Mouse (Mus musculus) liver, postnatal 0 days (tissue): ENCODE results near the gene Tmem51. TPM values are rescaled to one million over a fixed set of nuclear protein-coding genes. Genes with fewer than 3 reads are reported as not detected.

Experiments
- ATAC-seq: fragments of 200-750 bp; cut with Nextera tagmentation; 2 replicates; pipeline ENCODE4 v1.8.0; 2017; ENCODE audit warnings: mild to moderate bottlenecking, moderate library complexity
- DNase-seq: peaks from one replicate; pipeline ENCODE4 v3.0.0-alpha.2; 2016
- H3K27ac ChIP-seq: fragments of 300-500 bp; sonication (generic); 2 replicates; pipeline ENCODE4 v1.5.1; 2014; ENCODE audit warnings: antibody characterized with exemption, moderate library complexity, mild to moderate bottlenecking, low read depth
- H3K27me3 ChIP-seq: fragments of 300-500 bp; sonication (generic); 2 replicates; pipeline ENCODE4 v1.6.1; 2014; ENCODE audit warnings: low read length, control low read depth, mixed read lengths; ENCODE audit not compliant: insufficient read depth
- H3K36me3 ChIP-seq: fragments of 300-500 bp; sonication (generic); replicated peaks from 2 replicates; pipeline ENCODE4 v1.6.1; 2014; ENCODE audit warnings: mild to moderate bottlenecking, control low read depth, low read length, moderate library complexity, mixed read lengths; ENCODE audit not compliant: insufficient read depth
- H3K4me1 ChIP-seq: fragments of 300-500 bp; sonication (generic); 2 replicates; pipeline ENCODE4 v1.6.1; 2014; ENCODE audit warnings: antibody characterized with exemption, mild to moderate bottlenecking, control low read depth; ENCODE audit not compliant: insufficient read depth
- H3K4me2 ChIP-seq: fragments of 300-500 bp; sonication (generic); 2 replicates; pipeline ENCODE4 v1.6.1; 2014; ENCODE audit warnings: low read depth, mild to moderate bottlenecking, low read length, moderate library complexity, mixed read lengths
- H3K4me3 ChIP-seq: fragments of 300-500 bp; sonication (generic); 2 replicates; pipeline ENCODE4 v1.5.1; 2014; ENCODE audit warnings: low read depth, low read length
- H3K9ac ChIP-seq: fragments of 300-500 bp; sonication (generic); replicated peaks from 2 replicates; pipeline ENCODE4 v1.6.1; 2014; ENCODE audit warnings: mild to moderate bottlenecking, moderate library complexity
- H3K9me3 ChIP-seq: fragments of 300-500 bp; sonication (generic); 2 replicates; pipeline ENCODE4 v1.6.1; 2016; ENCODE audit warnings: mild to moderate bottlenecking, control low read depth, low read length, mixed read lengths
- CTCF ChIP-seq: sonication (generic); IDR thresholded peaks from 2 replicates; pipeline ENCODE4 v1.5.1; 2016; ENCODE audit warnings: antibody characterized with exemption, low read depth
- EP300 ChIP-seq: IDR thresholded peaks from 2 replicates; pipeline ENCODE4 v1.6.1; 2016; ENCODE audit warnings: antibody characterized with exemption, low read depth, mild to moderate bottlenecking
- WGBS: fragments of 180-500 bp; shearing (Covaris S2); extraction: QIAGEN DNeasy Blood & Tissue Kit; methylation state at CpG from one replicate; pipeline ENCODE4 v1.1.7; 2014; ENCODE audit not compliant: insufficient replicate concordance; 5-methylcytosine and 5-hydroxymethylcytosine counted together
- polyA plus RNA-seq: library from polyadenylated mRNA; unstranded; fragments of >200 nt; fragmentation: Nextera tagmentation; extraction: Ambion mirVana; gene quantifications from 2 replicates; pipeline ENCODE4 v1.2.1, GENCODE M21; 2015

The Tmem51 gene
- polyA plus RNA-seq, 1 experiment from 2014 or later, result 13.7 TPM

DNA sequence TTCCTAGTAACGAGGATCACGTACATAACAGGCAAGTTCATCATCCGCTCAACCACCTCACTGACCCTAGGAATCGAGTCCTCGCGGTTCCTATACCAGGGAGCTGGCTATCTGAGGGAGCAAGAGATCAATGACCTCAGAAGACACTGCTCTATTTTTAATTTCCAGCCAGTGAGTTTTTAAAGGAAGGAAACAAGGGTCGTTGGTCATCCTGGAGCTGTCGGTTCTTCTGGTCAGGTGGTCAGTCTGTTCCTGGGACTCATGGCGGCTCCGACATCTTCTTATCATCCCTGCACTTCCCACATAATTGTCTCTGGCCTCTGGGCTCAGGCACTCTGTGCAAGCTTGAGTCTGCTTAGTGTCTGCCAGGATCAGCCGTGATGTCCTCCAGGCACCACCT, 10.3 kb upstream of the Tmem51 start:
- Histone ChIP-seq H3K4me1 (0 out of 2 replicates have a peak, but pooled peaks cover 12% of the 10 kb centered on the region), H3K4me2 (no peak overlapping the region), H3K4me3 (no peak overlapping the region), H3K9me3 (no peaks in the 10 kb centered on the region), H3K9ac (no peak overlapping the region), H3K36me3 (no peaks in the 10 kb centered on the region), H3K27me3 (no peaks in the 10 kb centered on the region), H3K27ac (no peak overlapping the region)
- ATAC-seq (peak; percentile 26), DNase-seq (no peak)
- TF ChIP-seq CTCF, result no peak
- TF ChIP-seq EP300, result no peak
- 66% methylated on average over 11 of the region's 11 CpGs for WGBS

DNA sequence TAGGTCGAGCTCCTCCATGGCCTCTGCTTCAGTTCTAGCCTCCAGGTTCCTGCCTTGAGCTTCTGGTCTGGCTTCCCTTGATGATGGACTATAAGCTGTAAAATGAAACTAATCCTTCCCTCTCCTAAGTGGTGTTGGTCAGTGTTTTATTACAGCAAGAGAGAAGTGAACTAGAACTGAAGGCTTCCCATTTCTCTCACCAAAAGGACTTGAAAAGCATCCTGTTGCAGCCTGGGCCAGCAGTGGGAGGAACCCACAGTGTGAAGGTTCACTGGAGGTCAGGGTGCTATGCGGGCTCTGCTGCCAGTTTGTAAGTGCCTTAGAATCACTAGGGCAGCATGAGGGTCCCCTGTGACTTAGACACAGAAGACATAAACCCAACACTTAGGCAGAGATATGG, 7.0 kb upstream of the Tmem51 start:
- no peak for TF ChIP-seq CTCF
- TF ChIP-seq EP300, result no peak
- no peak overlapping the region for H3K27ac ChIP-seq
- H3K9ac ChIP-seq, result no peak overlapping the region
- H3K4me3 ChIP-seq, result no peak overlapping the region
- H3K9me3 ChIP-seq, result no peaks in the 10 kb centered on the region
- 45% methylated on average over 2 of the region's 2 CpGs for WGBS
- DNase-seq, result no peak
- H3K36me3 ChIP-seq, result no peaks in the 10 kb centered on the region
- H3K4me1 ChIP-seq, result 0 out of 2 replicates have a peak, but pooled peaks cover 6% of the 10 kb centered on the region
- H3K4me2 ChIP-seq, result no peak overlapping the region
- no peaks in the 10 kb centered on the region for H3K27me3 ChIP-seq
- ATAC-seq, result peak; percentile 19; the same call in 1 of the 2 replicates

DNA sequence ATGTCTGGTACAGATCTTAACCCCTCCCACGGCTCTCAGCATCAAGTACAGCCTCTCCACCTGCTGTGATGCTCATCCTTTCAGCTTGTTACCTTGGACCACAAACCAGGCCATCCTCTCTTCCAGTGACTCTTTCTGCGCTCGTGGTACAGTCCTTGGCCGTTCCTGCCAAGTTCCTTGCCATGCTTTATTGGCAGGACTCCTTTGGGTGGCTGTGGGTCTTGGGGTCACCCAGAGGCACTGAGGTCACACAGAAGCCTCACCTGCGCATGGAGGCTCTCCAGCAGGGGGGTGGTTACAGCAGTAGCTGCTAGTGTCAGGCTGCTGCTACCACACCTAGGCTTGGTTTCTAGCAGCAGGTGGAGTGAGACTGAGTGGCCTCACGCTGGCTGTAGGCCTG, 5.9 kb upstream of the Tmem51 start:
- no peak for TF ChIP-seq CTCF
- TF ChIP-seq EP300, result no peak
- H3K4me3 ChIP-seq, result no peak overlapping the region
- 76% methylated on average over 6 of the region's 6 CpGs for WGBS
- H3K9me3 ChIP-seq, result no peaks in the 10 kb centered on the region
- no peak for ATAC-seq
- peaks cover 7% of the 10 kb centered on the region; the same call in 1 of the 2 replicates for H3K27me3 ChIP-seq
- H3K4me1 ChIP-seq, result no peaks in the 10 kb centered on the region
- H3K9ac ChIP-seq, result no peak overlapping the region
- H3K4me2 ChIP-seq, result no peak overlapping the region
- DNase-seq, result no peak
- H3K27ac ChIP-seq, result no peak overlapping the region
- H3K36me3 ChIP-seq, result no peaks in the 10 kb centered on the region

DNA sequence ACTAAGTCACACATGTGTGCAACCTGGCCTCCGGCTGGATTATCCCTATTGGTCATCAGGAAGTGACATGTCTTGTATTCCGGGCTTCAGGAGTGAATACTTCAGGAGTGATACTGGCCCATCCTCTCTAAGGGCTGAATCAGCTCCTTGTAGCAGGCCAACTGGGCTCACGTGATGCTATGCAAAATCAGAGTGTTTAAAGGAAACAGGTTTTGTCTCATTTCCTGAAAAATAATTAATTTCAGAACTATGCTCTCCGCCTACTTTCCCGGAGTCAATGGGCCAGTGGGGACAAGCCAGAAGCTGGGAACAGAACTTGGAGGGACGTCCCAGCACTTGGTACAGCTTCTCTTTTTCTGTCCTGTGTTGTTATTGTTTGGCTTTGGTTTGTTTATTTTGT, 4.7 kb upstream of the Tmem51 start:
- H3K27ac ChIP-seq, result no peak overlapping the region
- no peaks in the 10 kb centered on the region for H3K9me3 ChIP-seq
- no peak overlapping the region for H3K9ac ChIP-seq
- ATAC-seq (no peak), DNase-seq (no peak)
- peaks cover 16% of the 10 kb centered on the region; the same call in 1 of the 2 replicates for H3K27me3 ChIP-seq
- WGBS, result 49% methylated on average over 6 of the region's 6 CpGs
- H3K36me3 ChIP-seq, result no peaks in the 10 kb centered on the region
- H3K4me2 ChIP-seq, result no peak overlapping the region
- no peaks in the 10 kb centered on the region for H3K4me1 ChIP-seq
- TF ChIP-seq CTCF, result no peak
- peak; percentile 30; the same call in 1 of the 2 replicates for TF ChIP-seq EP300
- no peak overlapping the region for H3K4me3 ChIP-seq

GRCm38 (mm10) chr4:142088409-142088808, 4.3 kb upstream of the Tmem51 start:
- no peak overlapping the region for H3K27ac ChIP-seq
- no peak overlapping the region for H3K4me3 ChIP-seq
- H3K36me3 ChIP-seq, result no peaks in the 10 kb centered on the region
- no peaks in the 10 kb centered on the region for H3K4me1 ChIP-seq
- no peak for ATAC-seq
- peaks cover 17% of the 10 kb centered on the region; the same call in 1 of the 2 replicates for H3K27me3 ChIP-seq
- no peaks in the 10 kb centered on the region for H3K9me3 ChIP-seq
- WGBS, result 56% methylated on average over 4 of the region's 4 CpGs
- H3K9ac ChIP-seq, result no peak overlapping the region
- TF ChIP-seq CTCF, result no peak
- no peak for TF ChIP-seq EP300
- no peak for DNase-seq
- no peak overlapping the region for H3K4me2 ChIP-seq

GRCm38 (mm10) chr4:142084936-142085563, 946 bp upstream of the Tmem51 start:
- Histone ChIP-seq H3K9me3 (no peaks in the 10 kb centered on the region), H3K27me3 (peaks cover 17% of the 10 kb centered on the region; the same call in 1 of the 2 replicates), H3K4me2 (peak overlapping the region; percentile 66), H3K27ac (peak overlapping the region; percentile 81), H3K36me3 (no peaks in the 10 kb centered on the region), H3K4me1 (peaks cover 26% of the 10 kb centered on the region), H3K4me3 (peak overlapping the region; percentile 55), H3K9ac (peak overlapping the region; percentile 45)
- TF ChIP-seq EP300 (no peak), CTCF (no peak)
- WGBS, result 8% methylated on average over 20 of the region's 20 CpGs
- peak; percentile 8; the same call in 1 of the 2 replicates for ATAC-seq
- DNase-seq, result peak; percentile 39
